Mouse (Mus musculus) MEL (cell line): ENCODE measurements around the gene Ttc12.

Source experiments
- BHLHE40 ChIP-seq: IDR thresholded peaks from 2 replicates; pipeline ENCODE4 v1.6.1; 2012; ENCODE audit warnings: low read depth, mild to moderate bottlenecking, inconsistent platforms, low read length, improper control_type of control experiment, borderline replicate concordance
- CTCF ChIP-seq, 3 experiments: IDR thresholded peaks in 2 of 3; conservative IDR thresholded peaks in 1 of 3; 2 replicates each; pipeline ENCODE4 v1.5.1; 2011 to 2012; ENCODE audit warnings: low read length in 3 of 3, low read depth in 2 of 3, mild to moderate bottlenecking in 2 of 3, improper control_type of control experiment in 1 of 3, inconsistent platforms in 1 of 3, mixed read lengths in 1 of 3, moderate library complexity in 1 of 3; ENCODE audit not compliant: control insufficient read depth in 1 of 3, insufficient read depth in 1 of 3, poor library complexity in 1 of 3, severe bottlenecking in 1 of 3
- NELFE ChIP-seq: IDR thresholded peaks from 2 replicates; pipeline ENCODE4 v1.6.1; 2011; ENCODE audit warnings: low read depth, low read length, improper control_type of control experiment

GRCm38 (mm10) chr9:49486805-49487656, 1.0 kb upstream of the Ttc12 start:
- no peak for TF ChIP-seq BHLHE40
- TF ChIP-seq CTCF (IDR thresholded peaks at IDR 0.05 in 2 of 3, conservative IDR thresholded peaks at IDR 0.05 in 1 of 3; ENCODE audit: control insufficient read depth in 1 of 3, insufficient read depth in 1 of 3, low read depth in 2 of 3, low read length in 3 of 3, poor library complexity in 1 of 3, severe bottlenecking in 1 of 3), result no peak
- TF ChIP-seq NELFE, result no peak
